Mouse (Mus musculus): ENCODE measurements around the gene Sem1. TPM values are rescaled to one million over a fixed set of nuclear protein-coding genes. Genes with fewer than 3 reads are reported as not detected.
"Not testable (repeated sequence)": the region's sequence is repeated elsewhere in the genome, so short reads cannot be mapped to it uniquely, and the experiment has no call there.

The Sem1 gene
- total and polyA plus RNA-seq, 2 experiments from 2014 or later: 35.9 to 150 TPM

DNA sequence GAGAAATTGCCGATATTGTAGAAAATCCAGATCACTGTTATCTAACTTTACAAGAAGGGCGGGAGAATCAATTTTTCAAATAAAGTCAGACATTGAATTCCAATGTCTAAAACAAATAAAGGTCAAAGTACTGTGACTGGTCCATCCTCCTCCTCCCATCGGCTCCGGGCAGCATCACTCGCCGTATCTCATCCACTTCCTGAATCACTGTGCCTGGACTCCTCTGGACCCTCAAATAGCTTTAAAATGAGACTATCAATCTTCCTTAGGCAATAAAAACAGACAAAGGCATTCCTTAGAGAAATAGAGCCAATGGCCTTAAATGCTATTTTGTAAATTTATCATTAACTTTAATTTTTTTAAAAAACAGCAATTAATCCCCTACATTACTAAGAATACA is 26.5 kb downstream of the Sem1 start:
- H3K4me2 ChIP-seq (ENCODE audit: low read depth, low read length): no peak overlapping the region

DNA sequence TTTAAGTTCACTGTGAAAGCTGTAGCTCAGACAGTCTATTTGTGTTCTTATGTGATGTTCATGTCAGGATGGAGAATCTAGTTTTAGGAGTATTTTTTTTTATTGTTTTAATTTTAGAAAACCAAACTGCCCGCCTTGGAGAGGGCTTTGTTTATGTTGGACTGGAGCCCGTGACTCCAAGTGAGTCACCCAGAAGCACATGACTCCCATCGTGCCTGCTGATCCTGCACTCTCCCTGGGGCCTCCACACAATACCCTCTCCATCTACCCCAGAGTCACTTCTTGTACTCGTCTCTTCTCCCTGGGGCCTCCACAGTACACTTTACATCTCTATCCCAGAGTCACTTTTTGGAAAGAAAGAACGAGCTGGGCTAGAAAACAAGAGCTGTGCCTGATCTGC is 30.5 kb downstream of the Sem1 start:
- no peak for DNase-seq (ENCODE audit: low spot score)
- no peak overlapping the region for H3K4me3 ChIP-seq (ENCODE audit: low read length)
- no peaks in the 10 kb centered on the region for H3K36me3 ChIP-seq (ENCODE audit: insufficient read depth, low read length)
- no peaks in the 10 kb centered on the region for H3K4me1 ChIP-seq (ENCODE audit: insufficient read depth, low read length)
- no peak for TF ChIP-seq CTCF (IDR thresholded peaks at IDR 0.05; ENCODE audit: low read depth)
- no peak overlapping the region for H3K9ac ChIP-seq (replicated peaks; ENCODE audit: low read length)
- WGBS: 66% methylated on average over 5 of the region's 5 CpGs
- no peak overlapping the region for H3K27ac ChIP-seq
- H3K4me2 ChIP-seq (ENCODE audit: low read depth, low read length): no peak overlapping the region
- H3K27me3 ChIP-seq (ENCODE audit: insufficient read depth, low read length): no peaks in the 10 kb centered on the region
- H3K9me3 ChIP-seq (ENCODE audit: low read length): no peaks in the 10 kb centered on the region
- ATAC-seq: no peak

More for the DNA sequence above, 26.5 kb downstream of the Sem1 start:
- H3K9me3 ChIP-seq (ENCODE audit: low read length): no peaks in the 10 kb centered on the region
- WGBS: 84% methylated on average over 6 of the region's 6 CpGs
- no peak for TF ChIP-seq CTCF (IDR thresholded peaks at IDR 0.05; ENCODE audit: low read depth)
- peaks cover 10% of the 10 kb centered on the region for H3K36me3 ChIP-seq (ENCODE audit: insufficient read depth, low read length)
- H3K4me1 ChIP-seq (ENCODE audit: insufficient read depth, low read length): no peaks in the 10 kb centered on the region
- DNase-seq (ENCODE audit: low spot score) (no peak), ATAC-seq (no peak)
- no peaks in the 10 kb centered on the region for H3K27me3 ChIP-seq (ENCODE audit: insufficient read depth, low read length)
- no peak overlapping the region for H3K4me3 ChIP-seq (ENCODE audit: low read length)
- H3K9ac ChIP-seq (replicated peaks; ENCODE audit: low read length): no peak overlapping the region
- H3K27ac ChIP-seq: no peak overlapping the region

DNA sequence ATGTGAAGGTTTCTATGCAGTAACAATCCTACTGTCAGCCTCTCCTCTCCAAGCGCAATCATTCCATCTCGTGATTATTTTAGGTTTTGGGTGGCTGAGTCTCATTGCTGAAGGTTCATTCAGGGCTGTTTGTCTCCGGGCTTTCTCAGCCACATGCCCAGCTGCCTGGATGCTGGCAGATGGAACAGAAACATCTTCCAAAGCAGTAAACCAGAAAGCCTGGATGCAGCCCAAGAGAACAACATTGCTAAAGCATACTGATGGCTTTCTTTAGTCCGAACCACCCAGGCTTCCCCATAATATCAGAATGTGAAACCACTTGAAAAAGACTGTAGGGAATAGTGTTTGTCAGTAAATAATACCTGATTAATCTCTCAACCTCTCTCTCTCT is 34.2 kb downstream of the Sem1 start:
- Histone ChIP-seq H3K4me1 (ENCODE audit: insufficient read depth, low read length) (no peaks in the 10 kb centered on the region), H3K36me3 (ENCODE audit: insufficient read depth, low read length) (no peaks in the 10 kb centered on the region), H3K9me3 (ENCODE audit: low read length) (no peaks in the 10 kb centered on the region), H3K4me3 (ENCODE audit: low read length) (no peak overlapping the region), H3K9ac (replicated peaks; ENCODE audit: low read length) (no peak overlapping the region), H3K4me2 (ENCODE audit: low read depth, low read length) (no peak overlapping the region), H3K27ac (no peak overlapping the region), H3K27me3 (ENCODE audit: insufficient read depth, low read length) (no peaks in the 10 kb centered on the region)
- ATAC-seq (no peak), DNase-seq (ENCODE audit: low spot score) (peak; percentile 55)
- no peak for TF ChIP-seq CTCF (IDR thresholded peaks at IDR 0.05; ENCODE audit: low read depth)
- WGBS: 55% methylated on average over 4 of the region's 4 CpGs

DNA sequence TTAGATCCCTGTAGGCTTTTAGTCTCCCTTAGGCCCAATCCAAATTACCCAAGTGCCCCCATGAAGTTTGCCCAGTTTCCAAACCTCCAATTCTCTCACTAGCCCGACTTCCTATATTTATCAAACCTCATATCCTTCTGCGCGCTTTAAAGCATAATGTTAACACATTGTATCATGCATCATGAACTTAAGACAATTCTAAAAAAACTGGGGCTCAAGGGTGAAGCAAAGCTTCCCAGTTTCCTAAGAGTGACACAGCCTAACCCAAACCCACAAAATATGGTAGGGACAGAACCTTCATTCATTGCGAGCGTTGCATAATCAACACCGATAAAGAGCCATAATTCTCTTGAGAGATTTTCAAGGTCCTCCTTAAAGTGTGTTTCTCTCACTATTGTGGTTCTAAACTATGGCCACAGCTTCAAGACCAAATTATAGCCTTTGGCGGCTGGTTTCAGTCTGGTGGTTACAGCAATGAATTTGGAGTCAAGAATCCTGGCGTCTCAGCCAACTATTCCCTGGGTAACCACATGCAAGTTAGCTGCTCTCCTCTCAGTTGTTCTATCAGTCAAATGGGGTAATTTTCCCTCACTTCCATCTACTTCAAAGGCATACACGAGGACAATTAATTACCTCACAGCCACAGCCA is 34.7 kb downstream of the Sem1 start:
- Histone ChIP-seq H3K9me3 (ENCODE audit: low read length) (no peaks in the 10 kb centered on the region), H3K9ac (replicated peaks; ENCODE audit: low read length) (no peak overlapping the region), H3K4me3 (ENCODE audit: low read length) (no peak overlapping the region), H3K27ac (no peak overlapping the region), H3K4me2 (ENCODE audit: low read depth, low read length) (no peak overlapping the region), H3K27me3 (ENCODE audit: insufficient read depth, low read length) (no peaks in the 10 kb centered on the region), H3K36me3 (ENCODE audit: insufficient read depth, low read length) (no peaks in the 10 kb centered on the region), H3K4me1 (ENCODE audit: insufficient read depth, low read length) (no peaks in the 10 kb centered on the region)
- ATAC-seq (no peak), DNase-seq (ENCODE audit: low spot score) (no peak)
- 85% methylated on average over 9 of the region's 9 CpGs for WGBS
- no peak for TF ChIP-seq CTCF (IDR thresholded peaks at IDR 0.05; ENCODE audit: low read depth)

DNA sequence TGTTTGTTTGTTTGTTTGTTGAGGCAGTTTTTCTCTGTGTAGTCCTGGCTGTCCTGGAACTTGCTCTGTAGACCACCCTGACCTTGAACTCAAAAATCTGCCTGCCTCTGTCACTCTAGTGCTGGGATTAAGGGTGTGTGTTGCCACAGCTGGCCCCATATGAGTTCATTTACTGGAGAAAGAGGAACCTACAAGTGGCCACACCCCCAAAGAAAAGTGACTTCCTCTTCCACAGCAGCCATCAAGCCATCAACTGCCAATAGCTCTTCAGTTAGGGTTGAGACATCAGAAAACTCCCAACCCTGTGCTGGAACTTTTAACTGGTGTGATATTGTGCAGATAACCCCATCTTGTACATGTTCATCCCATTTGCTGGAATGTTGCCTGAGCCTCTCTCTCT is 36.3 kb downstream of the Sem1 start:
- TF ChIP-seq CTCF (IDR thresholded peaks at IDR 0.05; ENCODE audit: low read depth): no peak
- Histone ChIP-seq H3K36me3 (ENCODE audit: insufficient read depth, low read length) (no peaks in the 10 kb centered on the region), H3K9me3 (ENCODE audit: low read length) (no peaks in the 10 kb centered on the region), H3K4me1 (ENCODE audit: insufficient read depth, low read length) (no peaks in the 10 kb centered on the region), H3K27ac (no peak overlapping the region), H3K27me3 (ENCODE audit: insufficient read depth, low read length) (no peaks in the 10 kb centered on the region), H3K4me3 (ENCODE audit: low read length) (no peak overlapping the region), H3K4me2 (ENCODE audit: low read depth, low read length) (no peak overlapping the region), H3K9ac (replicated peaks; ENCODE audit: low read length) (no peak overlapping the region)
- ATAC-seq (no peak), DNase-seq (ENCODE audit: low spot score) (no peak)

DNA sequence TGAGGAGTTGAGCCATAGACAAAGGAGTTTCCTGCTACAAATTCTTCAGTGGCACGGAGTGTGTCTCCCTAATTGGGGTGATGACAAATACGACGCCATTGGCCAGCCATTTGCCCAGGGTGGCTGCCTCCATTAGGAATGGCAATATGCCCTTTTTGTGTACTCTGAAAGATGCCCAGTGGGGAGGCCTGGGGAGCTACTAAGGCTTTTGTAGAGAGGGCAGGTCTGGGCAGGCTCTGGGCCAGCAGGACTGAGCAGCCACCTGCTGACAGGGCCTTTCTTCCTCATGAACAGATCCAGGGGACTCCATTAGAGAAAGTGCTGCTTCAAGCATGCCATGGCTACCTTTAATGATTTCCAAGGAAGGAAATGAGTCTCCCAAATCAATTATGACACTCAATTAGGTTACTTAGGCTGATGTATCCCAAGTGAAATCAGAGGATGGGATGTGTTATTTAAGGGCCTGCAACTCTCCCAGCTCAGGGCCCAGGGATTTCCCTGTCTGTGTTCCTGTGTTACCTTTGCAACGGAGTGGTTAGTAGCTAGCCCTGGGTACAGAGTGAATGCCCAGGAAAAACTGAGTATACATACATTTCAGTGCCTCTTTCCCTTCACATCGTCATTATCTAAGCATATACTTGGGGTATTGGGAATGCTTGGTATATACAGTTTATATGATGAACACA is 41.5 kb downstream of the Sem1 start:
- H3K9ac ChIP-seq (replicated peaks; ENCODE audit: low read length): no peak overlapping the region
- H3K4me3 ChIP-seq (ENCODE audit: low read length): no peak overlapping the region
- H3K36me3 ChIP-seq (ENCODE audit: insufficient read depth, low read length): no peaks in the 10 kb centered on the region
- H3K4me2 ChIP-seq (ENCODE audit: low read depth, low read length): no peak overlapping the region
- H3K27me3 ChIP-seq (ENCODE audit: insufficient read depth, low read length): no peaks in the 10 kb centered on the region
- no peaks in the 10 kb centered on the region for H3K4me1 ChIP-seq (ENCODE audit: insufficient read depth, low read length)
- H3K27ac ChIP-seq: no peak overlapping the region
- DNase-seq (ENCODE audit: low spot score) (no peak), ATAC-seq (0 out of 2 replicates have a peak, but pooled peaks have one; percentile 29)
- WGBS: 29% methylated on average over 5 of the region's 5 CpGs
- H3K9me3 ChIP-seq (ENCODE audit: low read length): no peaks in the 10 kb centered on the region
- no peak for TF ChIP-seq CTCF (IDR thresholded peaks at IDR 0.05; ENCODE audit: low read depth)

DNA sequence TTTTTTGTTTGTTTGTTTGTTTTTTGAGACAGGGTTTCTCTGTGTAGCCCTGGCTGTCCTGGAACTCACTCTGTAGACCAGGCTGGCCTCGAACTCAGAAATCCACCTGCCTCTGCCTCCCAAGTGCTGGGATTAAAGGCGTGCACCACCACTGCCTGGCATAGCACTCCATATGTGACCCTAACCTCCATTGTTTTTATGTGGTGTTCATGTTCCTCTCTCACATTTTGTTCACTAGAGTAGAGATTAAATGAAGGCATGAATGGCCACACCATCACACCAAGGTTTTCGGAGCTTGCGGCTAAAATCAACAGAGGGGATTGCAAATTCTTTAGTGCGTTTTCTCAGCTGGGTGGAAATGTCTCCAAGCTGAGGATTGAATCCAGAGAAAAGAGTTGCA is 42.1 kb downstream of the Sem1 start:
- not testable (repeated sequence) for H3K9me3 ChIP-seq (ENCODE audit: low read length); ATAC-seq; H3K4me1 ChIP-seq (ENCODE audit: insufficient read depth, low read length); H3K4me3 ChIP-seq (ENCODE audit: low read length); H3K27me3 ChIP-seq (ENCODE audit: insufficient read depth, low read length); H3K36me3 ChIP-seq (ENCODE audit: insufficient read depth, low read length); H3K27ac ChIP-seq; H3K4me2 ChIP-seq (ENCODE audit: low read depth, low read length); H3K9ac ChIP-seq (replicated peaks; ENCODE audit: low read length); DNase-seq (ENCODE audit: low spot score)
- WGBS: 62% methylated on average over 5 of the region's 5 CpGs

All from hindbrain, postnatal 0 days (tissue).